Mouse (Mus musculus) CD4-positive, CD25-positive, alpha-beta regulatory T cell, adult 2 months (primary cell): Measurements from ENCODE around the gene Mt2.

Experiments
- DNase-seq: peaks from one replicate; pipeline ENCODE4 v3.0.0-alpha.2; 2012; ENCODE audit warnings: low read depth, low spot score

The Mt2 gene

GRCm38 (mm10) chr8:94199202-94199869, 26.9 kb downstream of the Mt2 start:
- DNase-seq = peak; percentile 77

GRCm38 (mm10) chr8:94204043-94204442, 31.6 kb downstream of the Mt2 start:
- no peak for DNase-seq

GRCm38 (mm10) chr8:94205736-94206135, 33.3 kb downstream of the Mt2 start:
- DNase-seq = peak; percentile 72

- DNase-seq = no peak
Measured at GRCm38 (mm10) chr8:94206256-94206655, 33.8 kb downstream of the Mt2 start.

GRCm38 (mm10) chr8:94207491-94207890, 35.0 kb downstream of the Mt2 start:
- no peak for DNase-seq

GRCm38 (mm10) chr8:94209639-94210038, 37.2 kb downstream of the Mt2 start:
- DNase-seq = no peak

- DNase-seq = no peak
Measured at GRCm38 (mm10) chr8:94210225-94210624, 37.8 kb downstream of the Mt2 start.

- no peak for DNase-seq
Measured at GRCm38 (mm10) chr8:94213819-94214218, 41.4 kb downstream of the Mt2 start.

- peak; percentile 97 for DNase-seq
Measured at GRCm38 (mm10) chr8:94214252-94215173, 42.0 kb downstream of the Mt2 start, which contains the start of gene Nup93. Nup93 (plus strand) TSS chr8:94214564.
